Mouse (Mus musculus): ENCODE data around the gene Pigs. TPM values are rescaled to one million over a fixed set of nuclear protein-coding genes. Genes with fewer than 3 reads are reported as not detected.

Gene Pigs
- total and polyA plus RNA-seq, 3 experiments = 26.3 to 65.4 (median 53.1) TPM

GRCm38 (mm10) chr11:78353081-78353480, 24.9 kb downstream of the Pigs start:
- peak; percentile 81 for DNase-seq (ENCODE audit: extremely low read depth)
- TF ChIP-seq CTCF (conservative IDR thresholded peaks at IDR 0.05 in 1 of 2, IDR thresholded peaks at IDR 0.05 in 1 of 2; ENCODE audit: low read depth in 2 of 2, low read length in 2 of 2) (no peak), TBP (conservative IDR thresholded peaks at IDR 0.05; ENCODE audit: low read depth, low read length) (peak; percentile 50), MAX (IDR thresholded peaks at IDR 0.05; ENCODE audit: low read length) (no peak), PAX5 (IDR thresholded peaks at IDR 0.05; ENCODE audit: low read length) (no peak), ETS1 (conservative IDR thresholded peaks at IDR 0.05; ENCODE audit: low read depth, low read length) (no peak), POLR2AphosphoS2 (IDR thresholded peaks at IDR 0.05; ENCODE audit: low read depth, low read length) (no peak), SMC3 (IDR thresholded peaks at IDR 0.05; ENCODE audit: low read depth, low read length) (no peak), NRF1 (IDR thresholded peaks at IDR 0.05; ENCODE audit: low read depth, low read length) (no peak), MAZ (IDR thresholded peaks at IDR 0.05; ENCODE audit: low read depth, low read length) (no peak), JUN (IDR thresholded peaks at IDR 0.05; ENCODE audit: insufficient read depth, low read depth, low read length) (no peak), POLR2A (IDR thresholded peaks at IDR 0.05; ENCODE audit: low read depth, low read length) (peak; percentile 68), GABPA (IDR thresholded peaks at IDR 0.05; ENCODE audit: insufficient replicate concordance, low read depth, low read length) (no peak), RAD21 (IDR thresholded peaks at IDR 0.05; ENCODE audit: low read depth, low read length) (no peak), NELFE (IDR thresholded peaks at IDR 0.05; ENCODE audit: low read depth, low read length) (peak; percentile 47; the same call in 1 of the 2 replicates), USF1 (IDR thresholded peaks at IDR 0.05; ENCODE audit: low read depth, low read length) (no peak), SIN3A (IDR thresholded peaks at IDR 0.05; ENCODE audit: low read length) (no peak), IRF4 (IDR thresholded peaks at IDR 0.05; ENCODE audit: low read depth, low read length) (no peak), E2F4 (IDR thresholded peaks at IDR 0.05; ENCODE audit: insufficient replicate concordance, low read depth, low read length) (no peak), BHLHE40 (IDR thresholded peaks at IDR 0.05; ENCODE audit: low read depth, low read length) (no peak), TCF12 (IDR thresholded peaks at IDR 0.05; ENCODE audit: low read depth, low read length) (peak; percentile 55; the same call in 1 of the 2 replicates), ELF1 (IDR thresholded peaks at IDR 0.05; ENCODE audit: low read depth, low read length) (peak; percentile 70), ZKSCAN1 (IDR thresholded peaks at IDR 0.05; ENCODE audit: borderline replicate concordance, low read depth, low read length) (no peak)
- Histone ChIP-seq H3K9ac (ENCODE audit: insufficient read depth, low read depth) (no peak overlapping the region), H3K27ac (ENCODE audit: insufficient read depth, low read depth) (no peak overlapping the region), H3K4me2 (ENCODE audit: insufficient read depth, low read depth, poor library complexity, severe bottlenecking) (no peak overlapping the region; the same call in 1 of the 2 replicates), H3K79me2 (replicated peaks; ENCODE audit: control insufficient read depth, extremely low read depth, insufficient read depth, poor library complexity, severe bottlenecking) (no peaks in the 10 kb centered on the region), H3K36me3 (replicated peaks in 1 of 2; ENCODE audit: control insufficient read depth in 1 of 2, insufficient read depth in 1 of 2, low read length in 1 of 2) (peaks cover 6 to 22% of the 10 kb centered on the region in 2 experiments), H3K4me1 (ENCODE audit: control insufficient read depth in 1 of 2, insufficient read depth in 2 of 2) (peaks cover 21 to 52% of the 10 kb centered on the region in 2 experiments), H3K4me3 (replicated peaks in 1 of 3; ENCODE audit: low read depth in 2 of 3, low read length in 2 of 3, poor library complexity in 1 of 3) (no peak overlapping the region), H3K27me3 (replicated peaks) (no peaks in the 10 kb centered on the region), H3K9me3 (replicated peaks; ENCODE audit: low read length) (no peaks in the 10 kb centered on the region)
- dilution Hi-C loops (cut with MboI; ENCODE audit: extremely low pct_ligation_motif_present, extremely low pct_unique_long_range_greater_than_20kb, low sequenced_read_pairs) = no loop called here
- in situ Hi-C loops (cut with MboI; ENCODE audit: low pct_ligation_motif_present, low pct_unique_long_range_greater_than_20kb, low sequenced_read_pairs) = no loop called here

DNA sequence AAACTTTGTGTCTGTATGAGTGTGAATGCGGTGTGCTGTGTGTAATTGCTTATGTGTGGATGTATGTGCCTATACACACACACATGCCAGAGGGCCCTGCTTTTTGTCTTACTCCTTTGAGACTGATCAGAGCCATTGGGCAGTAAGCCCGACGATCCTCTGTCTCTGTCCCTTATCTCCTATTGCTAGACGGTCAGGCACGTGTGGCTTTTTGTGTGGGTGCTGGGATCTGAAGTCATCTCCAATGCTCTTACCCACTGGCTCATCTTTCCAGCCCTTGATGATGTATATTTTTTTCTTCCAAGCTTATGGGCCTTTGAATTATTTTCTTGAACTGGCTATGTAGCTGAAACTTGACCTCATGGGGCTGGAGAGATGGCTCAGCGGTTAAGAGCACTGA, 26.7 kb downstream of the Pigs start:
- in situ Hi-C loops (cut with MboI; ENCODE audit: low pct_ligation_motif_present, low pct_unique_long_range_greater_than_20kb, low sequenced_read_pairs) (no loop called here), dilution Hi-C loops (cut with MboI; ENCODE audit: extremely low pct_ligation_motif_present, extremely low pct_unique_long_range_greater_than_20kb, low sequenced_read_pairs) (no loop called here)
- Histone ChIP-seq H3K4me3 (replicated peaks in 1 of 3; ENCODE audit: low read depth in 2 of 3, low read length in 2 of 3, poor library complexity in 1 of 3) (no peak overlapping the region), H3K79me2 (replicated peaks; ENCODE audit: control insufficient read depth, extremely low read depth, insufficient read depth, poor library complexity, severe bottlenecking) (no peaks in the 10 kb centered on the region), H3K27me3 (replicated peaks) (no peaks in the 10 kb centered on the region), H3K4me2 (ENCODE audit: insufficient read depth, low read depth, poor library complexity, severe bottlenecking) (no peak overlapping the region), H3K9me3 (replicated peaks; ENCODE audit: low read length) (no peaks in the 10 kb centered on the region), H3K27ac (ENCODE audit: insufficient read depth, low read depth) (no peak overlapping the region), H3K9ac (ENCODE audit: insufficient read depth, low read depth) (no peak overlapping the region), H3K36me3 (replicated peaks in 1 of 2; ENCODE audit: control insufficient read depth in 1 of 2, insufficient read depth in 1 of 2, low read length in 1 of 2) (peaks cover 0 to 6% of the 10 kb centered on the region in 2 experiments), H3K4me1 (ENCODE audit: control insufficient read depth in 1 of 2, insufficient read depth in 2 of 2) (peaks cover 5 to 48% of the 10 kb centered on the region in 2 experiments; a peak in 3 of 4 replicates)
- TF ChIP-seq ZKSCAN1 (IDR thresholded peaks at IDR 0.05; ENCODE audit: borderline replicate concordance, low read depth, low read length) (no peak), EP300 (IDR thresholded peaks at IDR 0.05; ENCODE audit: low read length) (no peak), NRF1 (IDR thresholded peaks at IDR 0.05; ENCODE audit: low read depth, low read length) (no peak), RAD21 (IDR thresholded peaks at IDR 0.05; ENCODE audit: low read depth, low read length) (no peak), CTCF (conservative IDR thresholded peaks at IDR 0.05 in 1 of 2, IDR thresholded peaks at IDR 0.05 in 1 of 2; ENCODE audit: low read depth in 2 of 2, low read length in 2 of 2) (no peak), CHD2 (IDR thresholded peaks at IDR 0.05; ENCODE audit: low read length) (0 out of 2 replicates have a peak, but pooled peaks have one; percentile 16), SIN3A (IDR thresholded peaks at IDR 0.05; ENCODE audit: low read length) (no peak), MAX (IDR thresholded peaks at IDR 0.05; ENCODE audit: low read length) (no peak)
- DNase-seq (ENCODE audit: extremely low read depth) = no peak

All from CH12.LX (cell line).